ENCODE assay signal across 18 mouse cellular contexts in the genomic region with DNA sequence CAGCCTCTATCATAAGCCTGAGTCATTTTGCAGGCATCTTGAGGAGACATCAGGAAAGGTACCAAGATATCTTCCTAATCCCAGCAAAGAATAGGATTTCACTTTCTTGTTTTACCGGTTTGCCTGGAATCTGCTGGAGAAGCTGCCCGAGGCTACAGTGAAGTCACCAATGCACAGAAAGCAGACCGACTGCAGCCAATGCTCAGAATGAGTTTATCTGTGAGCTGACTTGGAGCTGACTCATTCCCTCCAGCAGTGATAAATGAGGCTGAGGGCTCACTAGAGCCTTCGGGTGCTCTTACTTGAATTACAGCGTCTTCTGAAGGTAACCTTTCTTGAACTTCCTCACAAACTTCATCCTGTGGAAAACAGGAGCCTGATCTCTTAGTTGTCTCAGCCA. TPM values are rescaled to one million over a fixed set of nuclear protein-coding genes. Genes with fewer than 3 reads are reported as not detected.
DNase-seq lines count a peak whose midpoint lies in the region; ATAC-seq and TF ChIP-seq lines count a peak whose summit lies in the region.
"Had no signal": no experiment of that assay in that cellular context is flagged by ENCODE, and none has a peak within 500 bp of the region (broad histone marks: within the 10 kb centered on the region; RNA-seq: fewer than 3 reads in every experiment).

No protein-coding gene starts in this region.

- H3K4me1 ChIP-seq in megakaryocyte, embryonic 14.5 days: peaks cover 18% of the 10 kb centered on the region
- peaks cover 12% of the 10 kb centered on the region; the same call in 1 of the 2 replicates for H3K4me1 ChIP-seq in heart, embryonic 10.5 days
- H3K4me1 ChIP-seq: neural tube, embryonic 15.5 days had no signal

- WGBS in heart, embryonic 10.5 days: 17% methylated on average over 5 of the region's 5 CpGs

- no peaks in the 10 kb centered on the region for H3K36me3 ChIP-seq in megakaryocyte, embryonic 14.5 days (replicated peaks; ENCODE audit: low read length)
- H3K36me3 ChIP-seq in myocyte (ENCODE audit: control insufficient read depth, insufficient read depth): no peaks in the 10 kb centered on the region
- no peaks in the 10 kb centered on the region for H3K36me3 ChIP-seq in heart, embryonic 10.5 days
- H3K36me3 ChIP-seq: embryonic facial prominence, embryonic 12.5 days; heart, embryonic 13.5 days; neural tube, embryonic 15.5 days had no signal

- no peaks in the 10 kb centered on the region for H3K9me3 ChIP-seq in megakaryocyte, embryonic 14.5 days
- no peaks in the 10 kb centered on the region for H3K9me3 ChIP-seq in heart, embryonic 10.5 days
- H3K9me3 ChIP-seq: embryonic facial prominence, embryonic 12.5 days; heart, embryonic 13.5 days; neural tube, embryonic 15.5 days had no signal

- TF ChIP-seq POLR2A in myocyte (IDR thresholded peaks at IDR 0.05; ENCODE audit: insufficient read length, low read depth): no peak

- no peak overlapping the region for H3ac ChIP-seq in myocyte (ENCODE audit: control insufficient read depth, insufficient read length)

- DNase-seq in adrenal gland, adult 8-10 months: peak; percentile 38
- DNase-seq in adrenal gland, adult 18-20 months (ENCODE audit: low spot score in 2 of 2): no peak
- peak; percentile 28 for DNase-seq in adrenal gland, postnatal 14 days
- DNase-seq in heart, postnatal 10 days: no peak
- no peak for DNase-seq in heart, embryonic 10.5 days (ENCODE audit: low spot score)
- DNase-seq: cerebellum, postnatal 10 days; gastrocnemius, postnatal 25 days; lung, adult 18-20 months; lung, postnatal 36 days; right cerebral cortex, postnatal 4 days; thymus, postnatal 36 days had no signal

- no peak for ATAC-seq in megakaryocyte, adult 5-6 weeks (ENCODE audit: poor library complexity, severe bottlenecking)

- H3K27ac ChIP-seq in heart, embryonic 10.5 days: no peak overlapping the region
- H3K27ac ChIP-seq: embryonic facial prominence, embryonic 12.5 days; heart, embryonic 13.5 days; neural tube, embryonic 15.5 days had no signal

- H3K79me2 ChIP-seq in myocyte (ENCODE audit: control insufficient read depth, insufficient read depth): no peaks in the 10 kb centered on the region

- peak overlapping the region; percentile 57 for H3K4me2 ChIP-seq in myocyte (ENCODE audit: low read depth)
- H3K4me2 ChIP-seq: embryonic facial prominence, embryonic 12.5 days; heart, embryonic 13.5 days; midbrain, embryonic 11.5 days; neural tube, embryonic 15.5 days had no signal

- H3K27me3 ChIP-seq in megakaryocyte, embryonic 14.5 days (replicated peaks): no peaks in the 10 kb centered on the region
- no peaks in the 10 kb centered on the region for H3K27me3 ChIP-seq in myocyte (ENCODE audit: control insufficient read depth, insufficient read depth, insufficient read length)
- no peaks in the 10 kb centered on the region for H3K27me3 ChIP-seq in heart, embryonic 10.5 days (ENCODE audit: insufficient read depth, poor library complexity, severe bottlenecking)
- H3K27me3 ChIP-seq: embryonic facial prominence, embryonic 12.5 days; heart, embryonic 13.5 days; neural tube, embryonic 15.5 days had no signal

- H3K4me3 ChIP-seq in megakaryocyte, embryonic 14.5 days (replicated peaks): peak overlapping the region; percentile 62
- H3K4me3 ChIP-seq in myocyte: no peak overlapping the region
- no peak overlapping the region for H3K4me3 ChIP-seq in heart, embryonic 10.5 days
- H3K4me3 ChIP-seq: embryonic facial prominence, embryonic 12.5 days; heart, embryonic 13.5 days; neural tube, embryonic 15.5 days had no signal

- intact Hi-C loops in heart, postnatal 10 days (cut with DNase I): no loop called here

TF ChIP-seq in myocyte, 11 proteins besides CTCF, POLR2A, EP300 and RAD21:
- no peak for TF ChIP-seq TCF12 (IDR thresholded peaks at IDR 0.05; ENCODE audit: insufficient read depth, poor library complexity, severe bottlenecking)
- no peak for TF ChIP-seq REST (IDR thresholded peaks at IDR 0.05; ENCODE audit: insufficient read depth, insufficient read length)
- no peak for TF ChIP-seq TCF3 (IDR thresholded peaks at IDR 0.05; ENCODE audit: insufficient read length, low read depth)
- TF ChIP-seq CEBPB (IDR thresholded peaks at IDR 0.05; ENCODE audit: insufficient read depth, poor library complexity, severe bottlenecking): no peak
- TF ChIP-seq SRF (IDR thresholded peaks at IDR 0.05; ENCODE audit: control insufficient read depth, insufficient read length, low read depth): no peak
- TF ChIP-seq MYOD1 (IDR thresholded peaks at IDR 0.05; ENCODE audit: control insufficient read depth in 1 of 3, insufficient read length in 2 of 3, low read depth in 2 of 3): no peak
- no peak for TF ChIP-seq MAX (IDR thresholded peaks at IDR 0.05; ENCODE audit: low read depth)
- TF ChIP-seq USF1 (IDR thresholded peaks at IDR 0.05; ENCODE audit: low read depth): no peak
- no peak for TF ChIP-seq E2F4 (IDR thresholded peaks at IDR 0.05; ENCODE audit: insufficient read depth)
- no peak for TF ChIP-seq POLR2AphosphoS2 (IDR thresholded peaks at IDR 0.05; ENCODE audit: insufficient read length, low read depth)
- no peak for TF ChIP-seq MYOG (IDR thresholded peaks at IDR 0.05; ENCODE audit: control insufficient read depth in 1 of 3, insufficient read depth in 1 of 3, insufficient read length in 2 of 3, low read depth in 2 of 3)

RNA-seq across cellular contexts. Expression of a gene that starts 20.5 kb away (rescaled TPM):
- total RNA-seq in adrenal gland, adult 8-10 months (2022): 100 to 1,000 TPM; 155 to 185 (median 166) TPM
- total RNA-seq in adrenal gland, adult 18-20 months (2021): 100 to 1,000 TPM; 161 TPM
- polyA plus RNA-seq in megakaryocyte, embryonic 14.5 days (2012; ENCODE audit: insufficient read depth, low replicate concordance): 24.0 and 63.8 TPM in 2 replicates
- total RNA-seq in megakaryocyte, adult 5-6 weeks (2015): 39.2 and 44.3 TPM in 2 replicates
- total RNA-seq in megakaryocyte, adult 5-6 weeks (2017): 91.8 and 102 TPM in 2 replicates
- total RNA-seq in adrenal gland, postnatal 14 days (2021): 131 and 148 TPM in 2 replicates
- 72.5 TPM for polyA plus RNA-seq in myocyte (2012; fragmentation: generic; extraction: Trizol)
- 10 to 100 TPM; 60.6 to 65.0 TPM for total RNA-seq in heart, postnatal 10 days (2021)
- polyA plus RNA-seq in heart, embryonic 10.5 days (2016; fragmentation: Nextera tagmentation; extraction: Ambion mirVana): 345 and 369 TPM in 2 replicates

Comparison
In these comparisons a context has a peak if more than half of its experiments do, and no peak if none do; other contexts are left out.
1. DNase-seq: peak in adrenal gland, adult 8-10 months (single experiment) and adrenal gland, postnatal 14 days (single experiment); none in adrenal gland, adult 18-20 months (0 of 2), heart, postnatal 10 days (0 of 2) and heart, embryonic 10.5 days (single experiment).